Mouse (Mus musculus) embryonic facial prominence, embryonic 14.5 days (tissue): ENCODE measurements around the gene Ccdc188. TPM values are rescaled to one million over a fixed set of nuclear protein-coding genes. Genes with fewer than 3 reads are reported as not detected.

Source experiments
- polyA plus RNA-seq: library from polyadenylated mRNA; unstranded; fragments of >200 nt; fragmentation: Nextera tagmentation; extraction: Ambion mirVana; gene quantifications from 2 replicates; pipeline ENCODE4 v1.2.1, GENCODE M21; 2014

The Ccdc188 gene
- polyA plus RNA-seq, 1 experiment from 2014 or later = not detected

Other genes starting within 250 kb of the Ccdc188 start
- gene Vpreb2, start 237.5 kb upstream of the Ccdc188 start, polyA plus RNA-seq = 0.31 TPM in 1 of 2 replicates, not detected in the other
- 89.9 and 96.8 TPM in 2 replicates for gene Dgcr6, start 165.0 kb upstream of the Ccdc188 start, polyA plus RNA-seq
- gene Prodh, start 127.7 kb upstream of the Ccdc188 start, polyA plus RNA-seq = 7.2 and 7.7 TPM in 2 replicates
- 4.3 and 5.1 TPM in 2 replicates for gene Rtn4r, start 90.2 kb upstream of the Ccdc188 start, polyA plus RNA-seq
- 23.6 and 25.4 TPM in 2 replicates for gene Zdhhc8, start 17.3 kb downstream of the Ccdc188 start, polyA plus RNA-seq
- gene Trmt2a, start 30.8 kb downstream of the Ccdc188 start, polyA plus RNA-seq = 79.1 and 83.5 TPM in 2 replicates
- 515 and 520 TPM in 2 replicates for gene Ranbp1, start 30.9 kb downstream of the Ccdc188 start, polyA plus RNA-seq
- 1.2 and 6.5 TPM in 2 replicates for gene Gm49776, start 40.4 kb downstream of the Ccdc188 start, polyA plus RNA-seq
- 28.9 and 34.3 TPM in 2 replicates for gene Dgcr8, start 71.4 kb downstream of the Ccdc188 start, polyA plus RNA-seq
- 28.2 and 30.6 TPM in 2 replicates for gene Tango2, start 130.2 kb downstream of the Ccdc188 start, polyA plus RNA-seq
- gene Arvcf, start 130.3 kb downstream of the Ccdc188 start, polyA plus RNA-seq = 23.0 and 23.5 TPM in 2 replicates
- 14.7 TPM in 2 replicates for gene Txnrd2, start 208.5 kb downstream of the Ccdc188 start, polyA plus RNA-seq
- gene Comt, start 209.0 kb downstream of the Ccdc188 start, polyA plus RNA-seq = 85.4 and 86.4 TPM in 2 replicates